Mouse (Mus musculus): ENCODE results near the gene Fastk. TPM values are rescaled to one million over a fixed set of nuclear protein-coding genes. Genes with fewer than 3 reads are reported as not detected.

Gene Fastk
- polyA plus RNA-seq (2016; fragmentation: Nextera tagmentation; extraction: Ambion mirVana), result 114 TPM in 2 replicates

GRCm38 (mm10) chr5:24444746-24445427 is at the start of gene Fastk:
Gene Fastk, minus strand, starts transcription at chr5:24445287.
- Histone ChIP-seq H3K36me3 (peaks cover 34% of the 10 kb centered on the region), H3K9ac (peak within 1 kb of the TSS; percentile 95), H3K27ac (peak within 1 kb of the TSS; percentile 86), H3K9me3 (no peaks in the 10 kb centered on the region), H3K27me3 (replicated peaks) (no peaks in the 10 kb centered on the region), H3K4me2 (replicated peaks) (peak within 1 kb of the TSS; percentile 98), H3K4me3 (peak within 1 kb of the TSS; percentile 93), H3K4me1 (peaks cover 31% of the 10 kb centered on the region)
- peak; percentile 80 for ATAC-seq (ENCODE audit: low FRiP score, low read depth)
- WGBS, result under 1% methylated on average over 60 of the region's 60 CpGs

GRCm38 (mm10) chr5:24492546-24493285 is 47.6 kb upstream of the Fastk start:
- Histone ChIP-seq H3K36me3 (peaks cover 83% of the 10 kb centered on the region), H3K9me3 (no peaks in the 10 kb centered on the region), H3K4me2 (replicated peaks) (no peak overlapping the region), H3K27me3 (replicated peaks) (no peaks in the 10 kb centered on the region), H3K27ac (no peak overlapping the region), H3K4me3 (no peak overlapping the region), H3K4me1 (peaks cover 34% of the 10 kb centered on the region), H3K9ac (no peak overlapping the region)
- WGBS, result 89% methylated on average over 16 of the region's 16 CpGs
- no peak for ATAC-seq (ENCODE audit: low FRiP score, low read depth)

DNA sequence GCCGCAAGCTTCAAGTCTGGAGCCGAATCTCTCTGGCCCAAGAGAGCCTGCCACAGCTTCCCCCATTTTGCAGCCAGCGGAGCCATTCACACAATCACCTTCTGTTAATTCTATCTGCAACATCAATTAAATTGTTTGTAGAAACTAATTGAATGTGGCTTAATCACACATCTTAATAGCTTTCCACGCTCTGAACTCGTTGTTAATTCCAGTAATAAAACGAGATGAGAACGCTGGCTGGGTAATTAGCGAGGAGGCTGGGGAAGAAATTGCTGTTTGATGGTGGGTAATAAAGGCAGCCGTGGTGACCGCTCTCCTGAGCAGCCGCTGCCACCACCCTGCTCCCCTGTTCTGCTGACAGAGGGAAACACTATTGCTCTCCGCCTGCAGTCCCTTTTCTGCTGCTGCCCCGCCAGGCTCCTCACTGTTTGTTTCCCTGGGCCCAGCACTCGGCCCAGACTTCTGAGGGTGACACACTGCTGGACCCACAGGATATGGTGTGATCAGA is 45.4 kb upstream of the Fastk start:
- 24% methylated on average over 14 of the region's 14 CpGs for WGBS
- ATAC-seq (ENCODE audit: low FRiP score, low read depth), result no peak
- Histone ChIP-seq H3K4me2 (replicated peaks) (no peak overlapping the region), H3K27ac (peak overlapping the region; percentile 32; the same call in 1 of the 2 replicates), H3K4me3 (no peak overlapping the region), H3K27me3 (replicated peaks) (no peaks in the 10 kb centered on the region), H3K9ac (no peak overlapping the region), H3K9me3 (no peaks in the 10 kb centered on the region), H3K36me3 (peaks cover 76% of the 10 kb centered on the region), H3K4me1 (peaks cover 33% of the 10 kb centered on the region)

DNA sequence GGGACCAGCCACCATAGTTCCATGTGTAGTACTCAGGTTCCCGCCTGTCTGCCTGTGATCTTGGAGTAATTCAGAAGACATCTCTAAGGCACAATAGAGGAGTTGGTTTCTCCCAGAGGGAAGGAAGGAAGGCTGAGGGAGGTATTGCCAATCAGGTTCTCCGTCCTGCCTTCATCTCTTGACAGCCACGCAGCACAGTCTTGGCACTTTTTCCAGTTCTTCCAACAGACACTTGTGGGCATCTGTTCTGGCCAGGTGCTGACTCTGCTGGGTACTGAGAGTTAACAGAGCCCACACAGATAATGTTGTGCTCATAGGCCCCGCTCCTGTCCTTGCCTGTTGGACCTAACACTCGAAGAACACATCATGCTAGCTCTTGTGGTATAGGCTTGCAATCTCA is 41.7 kb upstream of the Fastk start:
- H3K9me3 ChIP-seq, result no peaks in the 10 kb centered on the region
- H3K4me3 ChIP-seq, result no peak overlapping the region
- H3K27me3 ChIP-seq (replicated peaks), result peaks cover 5% of the 10 kb centered on the region; the same call in 1 of the 2 replicates
- no peak overlapping the region for H3K9ac ChIP-seq
- no peak overlapping the region for H3K27ac ChIP-seq
- no peak for ATAC-seq (ENCODE audit: low FRiP score, low read depth)
- H3K4me1 ChIP-seq, result peaks cover 52% of the 10 kb centered on the region
- H3K36me3 ChIP-seq, result peaks cover 72% of the 10 kb centered on the region
- H3K4me2 ChIP-seq (replicated peaks), result no peak overlapping the region
- 94% methylated on average over 5 of the region's 5 CpGs for WGBS

DNA sequence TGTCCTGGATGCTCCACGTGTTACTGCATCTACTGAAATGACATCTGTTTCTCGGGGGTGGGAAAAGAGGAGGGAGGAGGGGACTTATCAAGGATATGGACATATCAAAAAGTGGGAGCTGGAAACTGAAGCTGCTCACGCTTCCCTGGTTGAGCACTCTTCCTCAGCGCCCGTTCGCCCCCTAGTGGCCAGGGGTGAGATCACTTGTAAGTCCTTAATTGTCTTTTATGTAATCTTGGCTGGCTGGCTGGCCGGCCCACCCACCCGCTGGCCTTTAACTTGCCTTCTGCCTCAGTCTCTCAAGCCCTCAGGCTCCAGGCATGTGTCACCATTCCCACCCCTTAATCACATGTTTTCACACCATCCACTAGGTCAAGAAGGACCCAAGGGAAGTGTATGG is 41.0 kb upstream of the Fastk start:
- no peak overlapping the region for H3K4me3 ChIP-seq
- peaks cover 56% of the 10 kb centered on the region for H3K4me1 ChIP-seq
- ATAC-seq (ENCODE audit: low FRiP score, low read depth), result no peak
- no peak overlapping the region for H3K4me2 ChIP-seq (replicated peaks)
- H3K27me3 ChIP-seq (replicated peaks), result peaks cover 5% of the 10 kb centered on the region; the same call in 1 of the 2 replicates
- no peak overlapping the region for H3K9ac ChIP-seq
- no peak overlapping the region for H3K27ac ChIP-seq
- peaks cover 68% of the 10 kb centered on the region for H3K36me3 ChIP-seq
- WGBS, result 3% methylated on average over 8 of the region's 8 CpGs
- H3K9me3 ChIP-seq, result no peaks in the 10 kb centered on the region

DNA sequence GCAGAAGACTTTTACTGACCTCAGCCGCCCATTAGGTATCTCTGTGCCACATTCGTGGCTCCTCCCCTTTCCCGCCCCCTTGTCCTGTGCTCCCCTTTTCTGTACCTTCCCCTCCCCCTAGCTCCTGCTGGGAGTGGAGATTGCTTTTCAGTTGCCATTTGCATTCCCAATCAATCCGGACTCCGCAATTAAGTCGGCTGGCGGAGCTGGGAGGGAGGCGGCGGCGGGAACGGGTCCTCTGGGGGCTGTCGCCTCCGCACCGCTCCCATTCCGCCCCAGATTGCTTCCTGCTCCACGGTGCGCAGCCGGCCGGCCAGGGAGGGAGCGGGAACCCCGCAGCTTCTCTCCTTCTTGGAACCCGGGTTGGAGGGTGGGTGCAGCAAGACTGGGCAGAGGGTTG is 39.9 kb upstream of the Fastk start:
- Histone ChIP-seq H3K27me3 (replicated peaks) (peaks cover 5% of the 10 kb centered on the region; the same call in 1 of the 2 replicates), H3K9me3 (no peaks in the 10 kb centered on the region), H3K4me2 (replicated peaks) (peak overlapping the region; percentile 52), H3K36me3 (peaks cover 71% of the 10 kb centered on the region), H3K27ac (peak overlapping the region; percentile 62; the same call in 1 of the 2 replicates), H3K4me1 (peaks cover 58% of the 10 kb centered on the region), H3K4me3 (no peak overlapping the region), H3K9ac (peak overlapping the region; percentile 26; the same call in 1 of the 2 replicates)
- ATAC-seq (ENCODE audit: low FRiP score, low read depth), result peak; percentile 29
- 11% methylated on average over 22 of the region's 22 CpGs for WGBS

DNA sequence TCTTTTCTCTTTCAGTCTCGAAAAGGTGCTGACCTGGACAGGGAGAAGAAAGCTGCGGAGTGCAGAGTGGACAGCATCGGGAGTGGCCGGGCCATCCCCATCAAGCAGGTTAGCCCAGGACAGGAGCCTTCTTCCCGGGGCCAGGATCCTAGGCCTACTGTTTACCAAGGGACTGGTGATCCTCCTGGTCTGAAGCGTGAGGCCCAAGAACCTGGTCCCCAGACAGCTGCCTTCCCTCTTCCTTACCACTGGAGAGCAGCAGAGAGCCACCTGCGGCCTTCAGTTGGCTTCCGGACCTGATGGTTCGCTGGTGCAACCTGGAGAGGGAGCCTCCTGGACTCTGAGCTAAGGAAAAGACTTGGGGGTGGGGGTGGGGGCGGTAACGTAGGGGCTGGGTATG is 38.2 kb upstream of the Fastk start:
- ATAC-seq (ENCODE audit: low FRiP score, low read depth), result peak; percentile 14
- 22% methylated on average over 11 of the region's 11 CpGs for WGBS
- peaks cover 70% of the 10 kb centered on the region for H3K36me3 ChIP-seq
- peaks cover 57% of the 10 kb centered on the region for H3K4me1 ChIP-seq
- peaks cover 5% of the 10 kb centered on the region; the same call in 1 of the 2 replicates for H3K27me3 ChIP-seq (replicated peaks)
- H3K4me3 ChIP-seq, result no peak overlapping the region
- H3K9ac ChIP-seq, result no peak overlapping the region
- no peak overlapping the region for H3K27ac ChIP-seq
- H3K9me3 ChIP-seq, result no peaks in the 10 kb centered on the region
- no peak overlapping the region for H3K4me2 ChIP-seq (replicated peaks)

DNA sequence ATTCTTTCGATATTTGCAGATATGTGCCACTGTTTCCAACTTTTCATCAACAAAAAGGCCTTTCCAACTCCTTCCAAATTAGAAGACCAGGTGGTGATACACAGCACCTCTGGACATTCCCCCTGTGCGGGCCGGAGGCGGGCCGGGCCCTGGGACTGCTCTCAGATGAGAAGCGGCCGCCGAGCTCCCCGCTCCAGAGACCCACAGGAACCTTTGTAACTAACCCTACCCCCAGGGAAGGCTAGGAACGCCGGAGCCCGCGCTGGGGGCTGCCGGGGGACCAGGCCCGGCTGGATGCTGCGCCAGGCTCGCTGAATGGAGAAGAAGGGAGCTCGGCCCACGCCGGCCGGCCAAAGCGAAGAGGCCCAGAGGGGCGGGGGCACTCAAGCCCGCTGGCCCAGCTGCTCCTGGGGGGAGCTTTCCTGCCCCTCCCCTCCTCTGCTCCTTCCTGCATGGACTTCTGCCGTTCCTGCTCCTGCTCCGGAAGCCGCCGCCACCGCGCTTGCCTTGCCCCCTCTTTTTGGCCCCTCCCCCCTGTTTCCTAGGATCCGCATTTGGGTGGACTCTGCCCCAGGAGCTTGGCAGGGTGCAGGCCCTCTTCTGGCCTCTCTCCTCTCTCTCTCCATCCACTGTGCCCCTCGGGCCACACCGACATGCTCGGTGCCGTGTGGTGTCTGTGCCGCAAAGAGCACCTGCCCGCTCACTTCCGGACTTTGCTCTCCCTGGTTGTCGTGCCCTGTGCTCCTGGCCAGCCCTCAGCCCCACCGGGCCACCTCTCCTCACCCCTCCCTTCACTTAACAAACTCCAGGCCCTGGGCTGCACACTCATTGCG is 37.4 kb upstream of the Fastk start:
- no peak overlapping the region for H3K4me2 ChIP-seq (replicated peaks)
- 0 out of 2 replicates have a peak overlapping the region, but pooled peaks have one; percentile 35 for H3K9ac ChIP-seq
- ATAC-seq (ENCODE audit: low FRiP score, low read depth), result no peak
- peaks cover 49% of the 10 kb centered on the region for H3K4me1 ChIP-seq
- no peak overlapping the region for H3K4me3 ChIP-seq
- H3K9me3 ChIP-seq, result no peaks in the 10 kb centered on the region
- WGBS, result 52% methylated on average over 41 of the region's 41 CpGs
- no peak overlapping the region for H3K27ac ChIP-seq
- peaks cover 5% of the 10 kb centered on the region; the same call in 1 of the 2 replicates for H3K27me3 ChIP-seq (replicated peaks)
- H3K36me3 ChIP-seq, result peaks cover 70% of the 10 kb centered on the region

GRCm38 (mm10) chr5:24481647-24482046 is 36.6 kb upstream of the Fastk start:
- WGBS, result 8% methylated on average over 4 of the region's 4 CpGs
- no peak overlapping the region for H3K4me2 ChIP-seq (replicated peaks)
- H3K9ac ChIP-seq, result no peak overlapping the region
- H3K4me1 ChIP-seq, result peaks cover 47% of the 10 kb centered on the region
- ATAC-seq (ENCODE audit: low FRiP score, low read depth), result peak; percentile 21; the same call in 1 of the 2 replicates
- H3K4me3 ChIP-seq, result no peak overlapping the region
- H3K36me3 ChIP-seq, result peaks cover 71% of the 10 kb centered on the region
- H3K27me3 ChIP-seq (replicated peaks), result peaks cover 5% of the 10 kb centered on the region; the same call in 1 of the 2 replicates
- no peak overlapping the region for H3K27ac ChIP-seq
- no peaks in the 10 kb centered on the region for H3K9me3 ChIP-seq

GRCm38 (mm10) chr5:24477909-24478308 is 32.8 kb upstream of the Fastk start:
- ATAC-seq (ENCODE audit: low FRiP score, low read depth), result no peak
- Histone ChIP-seq H3K36me3 (peaks cover 58% of the 10 kb centered on the region), H3K27me3 (replicated peaks) (peaks cover 30% of the 10 kb centered on the region), H3K4me1 (peaks cover 45% of the 10 kb centered on the region), H3K9me3 (no peaks in the 10 kb centered on the region), H3K27ac (no peak overlapping the region), H3K4me3 (no peak overlapping the region), H3K9ac (no peak overlapping the region), H3K4me2 (replicated peaks) (no peak overlapping the region)
- 90% methylated on average over 9 of the region's 9 CpGs for WGBS

DNA sequence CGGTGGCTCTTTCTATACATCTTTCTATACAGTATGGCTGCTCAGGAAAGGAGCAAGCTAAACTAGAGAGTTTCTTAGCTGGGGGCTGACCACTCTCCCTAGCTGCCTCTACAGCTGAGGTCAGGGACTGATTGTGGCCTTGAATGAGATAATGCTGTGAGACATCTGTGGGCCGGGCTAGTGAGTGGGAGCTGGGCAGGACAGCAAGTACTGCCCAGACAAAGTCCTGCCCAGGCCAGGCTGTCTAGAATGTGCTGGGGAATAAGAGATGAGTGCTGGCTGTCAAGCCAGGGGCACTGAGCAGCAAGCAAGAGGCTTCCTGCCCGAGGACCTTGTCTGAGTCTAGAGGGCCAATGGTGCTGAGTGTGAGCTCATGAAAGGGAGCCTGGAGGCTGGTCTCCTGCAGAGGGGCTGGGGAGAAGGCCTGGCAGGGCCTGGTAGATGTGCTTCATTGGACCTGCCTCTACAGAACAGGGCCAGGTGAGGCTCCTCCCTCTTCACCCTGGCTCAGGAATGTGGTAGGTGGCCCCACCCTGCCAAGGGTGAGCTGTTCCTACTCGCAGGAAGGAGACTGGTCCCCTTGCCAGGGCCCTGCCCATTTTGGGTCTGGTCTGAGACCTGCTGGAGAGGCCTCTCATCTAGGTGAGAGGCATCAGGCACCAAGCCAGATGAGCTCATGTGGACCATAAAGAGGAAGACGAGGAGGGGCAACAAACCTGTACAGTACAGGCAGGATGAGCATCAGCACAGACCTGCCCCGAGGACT is 30.6 kb upstream of the Fastk start:
- H3K27ac ChIP-seq, result no peak overlapping the region
- no peak for ATAC-seq (ENCODE audit: low FRiP score, low read depth)
- peaks cover 35% of the 10 kb centered on the region for H3K27me3 ChIP-seq (replicated peaks)
- H3K9ac ChIP-seq, result no peak overlapping the region
- H3K4me2 ChIP-seq (replicated peaks), result 0 out of 2 replicates have a peak overlapping the region, but pooled peaks have one; percentile 68
- no peaks in the 10 kb centered on the region for H3K9me3 ChIP-seq
- 77% methylated on average over 6 of the region's 6 CpGs for WGBS
- no peak overlapping the region for H3K4me3 ChIP-seq
- H3K36me3 ChIP-seq, result peaks cover 42% of the 10 kb centered on the region
- H3K4me1 ChIP-seq, result peaks cover 31% of the 10 kb centered on the region

Measured in neural tube, embryonic 12.5 days (tissue).